Mouse (Mus musculus): ENCODE measurements around the gene Rai14.

DNA sequence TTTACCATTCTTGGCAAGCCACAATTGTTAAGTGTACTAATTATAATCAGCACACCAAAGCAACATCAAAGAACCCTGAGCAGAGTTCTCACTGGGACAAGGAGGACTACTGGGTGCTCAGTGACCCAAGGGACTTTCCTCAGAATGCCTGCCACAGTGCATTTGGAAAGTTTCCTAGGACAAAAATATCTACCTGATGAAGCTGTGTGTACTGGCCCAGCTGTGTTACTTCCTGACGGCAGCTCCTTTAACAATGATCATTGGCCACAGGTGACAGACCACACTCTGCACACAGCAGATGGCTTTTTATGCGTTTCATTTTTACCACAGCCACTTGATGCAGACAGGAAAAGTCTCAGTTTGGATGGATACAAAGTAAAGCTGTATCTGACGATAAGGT is 135.3 kb downstream of the Rai14 start:
- no peak for TF ChIP-seq POLR2A (IDR thresholded peaks at IDR 0.05; ENCODE audit: insufficient read length, low read depth)
- no peak for TF ChIP-seq USF1 (IDR thresholded peaks at IDR 0.05; ENCODE audit: low read depth)
- no peak for TF ChIP-seq POLR2AphosphoS2 (IDR thresholded peaks at IDR 0.05; ENCODE audit: insufficient read length, low read depth)
- no peak for TF ChIP-seq MAX (IDR thresholded peaks at IDR 0.05; ENCODE audit: low read depth)
- TF ChIP-seq TCF12 (IDR thresholded peaks at IDR 0.05; ENCODE audit: insufficient read depth, poor library complexity, severe bottlenecking): no peak
- TF ChIP-seq CEBPB (IDR thresholded peaks at IDR 0.05; ENCODE audit: insufficient read depth, poor library complexity, severe bottlenecking): no peak
- TF ChIP-seq MYOD1 (IDR thresholded peaks at IDR 0.05; ENCODE audit: control insufficient read depth in 1 of 3, insufficient read length in 2 of 3, low read depth in 2 of 3): no peak
- TF ChIP-seq E2F4 (IDR thresholded peaks at IDR 0.05; ENCODE audit: insufficient read depth): no peak
